Mouse (Mus musculus): Measurements from ENCODE around the gene Rnf150.
A peak's percentile ranks its signal among the peaks of the same experiment; 100 is the strongest.

The Rnf150 gene

GRCm38 (mm10) chr8:82943223-82944006 is 80.3 kb downstream of the Rnf150 start:
- DNase-seq: peak; percentile 2

- DNase-seq: no peak
Observed at GRCm38 (mm10) chr8:82945867-82946266, 82.7 kb downstream of the Rnf150 start.

GRCm38 (mm10) chr8:82946658-82947057 is 83.5 kb downstream of the Rnf150 start:
- DNase-seq: no peak

GRCm38 (mm10) chr8:82955162-82955754 is 92.1 kb downstream of the Rnf150 start:
- DNase-seq: no peak

GRCm38 (mm10) chr8:82959491-82959890 is 96.3 kb downstream of the Rnf150 start:
- no peak for DNase-seq

GRCm38 (mm10) chr8:82959980-82960610 is 96.9 kb downstream of the Rnf150 start:
- no peak for DNase-seq

GRCm38 (mm10) chr8:82964537-82964936 is 101.4 kb downstream of the Rnf150 start:
- DNase-seq: no peak

GRCm38 (mm10) chr8:82967879-82968678 is 104.9 kb downstream of the Rnf150 start:
- DNase-seq: peak; percentile 48

GRCm38 (mm10) chr8:82969967-82970366 is 106.8 kb downstream of the Rnf150 start:
- DNase-seq: peak; percentile 37

GRCm38 (mm10) chr8:82972812-82973211 is 109.7 kb downstream of the Rnf150 start:
- no peak for DNase-seq

- DNase-seq: no peak
Observed at GRCm38 (mm10) chr8:82973331-82973730, 110.2 kb downstream of the Rnf150 start.

GRCm38 (mm10) chr8:82981244-82981855 is 118.2 kb downstream of the Rnf150 start:
- DNase-seq: no peak

GRCm38 (mm10) chr8:82982873-82983272 is 119.7 kb downstream of the Rnf150 start:
- DNase-seq: no peak

- DNase-seq: peak; percentile 26
Observed at GRCm38 (mm10) chr8:82983301-82983700, 120.1 kb downstream of the Rnf150 start.

- DNase-seq: no peak
Observed at GRCm38 (mm10) chr8:82992093-82992492, 128.9 kb downstream of the Rnf150 start.

GRCm38 (mm10) chr8:82995727-82996438 is 132.7 kb downstream of the Rnf150 start:
- peak; percentile 60 for DNase-seq

- no peak for DNase-seq
Observed at GRCm38 (mm10) chr8:82996843-82997242, 133.7 kb downstream of the Rnf150 start.

- DNase-seq: no peak
Observed at GRCm38 (mm10) chr8:82998778-82999177, 135.6 kb downstream of the Rnf150 start.

GRCm38 (mm10) chr8:83003187-83003586 is 140.0 kb downstream of the Rnf150 start:
- no peak for DNase-seq

- DNase-seq: no peak
Observed at GRCm38 (mm10) chr8:83009481-83009880, 146.3 kb downstream of the Rnf150 start.

- no peak for DNase-seq
Observed at GRCm38 (mm10) chr8:83011286-83011685, 148.1 kb downstream of the Rnf150 start.

GRCm38 (mm10) chr8:83011758-83012157 is 148.6 kb downstream of the Rnf150 start:
- DNase-seq: no peak

All from lung, postnatal 36 days (tissue).